Mouse (Mus musculus): ENCODE measurements around the gene Derl2.
A peak's percentile ranks its signal among the peaks of the same experiment; 100 is the strongest.

Gene Derl2

GRCm38 (mm10) chr11:71019201-71020068 lies at the start of gene Derl2, which contains the start of gene Mis12:
Gene Derl2 (minus strand): TSS chr11:71019841.
Gene Mis12 (plus strand): TSS chr11:71019611.
- peak; percentile 98 for DNase-seq (ENCODE audit: low read depth, low spot score)

GRCm38 (mm10) chr11:71052554-71052953 lies 32.9 kb upstream of the Derl2 start:
- DNase-seq (ENCODE audit: low read depth, low spot score) = peak; percentile 32

GRCm38 (mm10) chr11:71039526-71040298 lies 20.1 kb upstream of the Derl2 start:
- DNase-seq (ENCODE audit: low read depth, low spot score) = no peak

DNA sequence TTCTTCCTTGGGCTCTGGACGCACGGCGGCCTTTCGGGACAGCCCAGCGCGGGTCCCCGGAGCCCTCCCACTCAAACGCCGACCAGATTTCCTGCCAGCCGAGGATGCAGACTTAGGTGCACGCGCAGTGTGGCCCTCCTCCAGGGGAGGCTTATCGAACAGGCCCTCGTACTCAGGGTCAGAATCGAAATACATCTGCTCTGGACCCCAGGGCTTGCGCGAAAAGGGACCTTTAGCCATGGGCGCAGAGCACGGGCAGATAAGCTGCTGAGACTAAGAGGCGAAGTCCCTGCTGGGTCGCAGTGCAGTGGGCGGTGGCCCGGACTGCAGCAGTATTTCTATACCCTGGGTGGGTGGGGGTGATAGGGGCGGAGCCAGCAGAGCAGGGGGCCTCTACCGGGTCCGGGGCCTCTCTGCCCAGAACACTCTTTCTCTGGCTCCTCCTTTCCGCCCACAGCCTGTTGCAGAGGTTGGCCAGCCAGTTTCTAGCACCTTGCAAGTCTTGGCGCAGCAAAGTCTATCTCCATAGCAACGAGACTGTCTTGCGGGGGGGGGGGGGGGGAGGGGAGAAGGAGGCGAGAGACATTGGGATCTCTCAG lies 13.6 kb upstream of the Derl2 start, which contains the start of gene 6330403K07Rik:
Gene 6330403K07Rik, minus strand, starts transcription at position 351 of the 599 bp plus-strand sequence.
- no peak for DNase-seq (ENCODE audit: low read depth, low spot score)

GRCm38 (mm10) chr11:71032491-71033162 lies 13.0 kb upstream of the Derl2 start:
- no peak for DNase-seq (ENCODE audit: low read depth, low spot score)

DNA sequence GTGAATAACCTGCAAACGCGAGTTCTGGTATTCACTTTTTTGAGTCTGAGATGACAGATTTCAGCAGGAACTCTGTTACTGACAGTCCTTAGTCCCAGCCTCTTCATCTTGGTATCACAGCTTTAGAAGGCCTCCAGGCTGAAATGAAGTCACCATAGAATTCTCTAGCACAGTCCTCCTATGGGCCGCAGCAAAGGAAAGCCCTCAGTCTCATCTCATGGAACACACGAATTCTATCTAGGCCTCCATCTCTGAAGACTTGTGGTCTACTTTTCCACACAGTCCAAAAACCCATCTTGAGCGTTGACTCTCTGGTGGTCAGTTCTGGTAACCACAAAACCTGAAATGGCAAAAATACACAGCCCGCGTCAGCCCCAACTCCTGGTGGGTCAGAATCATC lies 12.4 kb upstream of the Derl2 start:
- DNase-seq (ENCODE audit: low read depth, low spot score) = no peak

GRCm38 (mm10) chr11:71029403-71030118 lies 9.9 kb upstream of the Derl2 start:
- no peak for DNase-seq (ENCODE audit: low read depth, low spot score)

DNA sequence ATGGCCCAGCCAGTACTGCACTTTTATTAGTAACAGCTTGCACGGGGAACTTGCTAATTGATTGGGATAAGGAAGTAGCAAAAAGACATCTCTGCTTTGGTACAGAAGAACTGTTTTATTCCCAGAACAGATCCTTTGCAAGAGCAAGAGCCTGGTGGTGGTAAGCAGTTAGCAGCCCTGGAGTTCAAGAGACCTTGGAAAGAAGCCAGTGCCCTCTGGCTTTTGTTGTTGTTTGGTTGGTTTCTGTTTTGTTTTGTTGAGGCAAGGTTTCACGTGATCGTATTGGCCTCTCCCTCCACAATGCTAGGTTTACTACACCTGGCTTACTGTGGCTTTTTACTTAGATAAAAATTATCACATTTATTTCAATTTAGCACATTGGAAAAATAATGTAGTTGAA lies 8.6 kb upstream of the Derl2 start:
- no peak for DNase-seq (ENCODE audit: low read depth, low spot score)

DNA sequence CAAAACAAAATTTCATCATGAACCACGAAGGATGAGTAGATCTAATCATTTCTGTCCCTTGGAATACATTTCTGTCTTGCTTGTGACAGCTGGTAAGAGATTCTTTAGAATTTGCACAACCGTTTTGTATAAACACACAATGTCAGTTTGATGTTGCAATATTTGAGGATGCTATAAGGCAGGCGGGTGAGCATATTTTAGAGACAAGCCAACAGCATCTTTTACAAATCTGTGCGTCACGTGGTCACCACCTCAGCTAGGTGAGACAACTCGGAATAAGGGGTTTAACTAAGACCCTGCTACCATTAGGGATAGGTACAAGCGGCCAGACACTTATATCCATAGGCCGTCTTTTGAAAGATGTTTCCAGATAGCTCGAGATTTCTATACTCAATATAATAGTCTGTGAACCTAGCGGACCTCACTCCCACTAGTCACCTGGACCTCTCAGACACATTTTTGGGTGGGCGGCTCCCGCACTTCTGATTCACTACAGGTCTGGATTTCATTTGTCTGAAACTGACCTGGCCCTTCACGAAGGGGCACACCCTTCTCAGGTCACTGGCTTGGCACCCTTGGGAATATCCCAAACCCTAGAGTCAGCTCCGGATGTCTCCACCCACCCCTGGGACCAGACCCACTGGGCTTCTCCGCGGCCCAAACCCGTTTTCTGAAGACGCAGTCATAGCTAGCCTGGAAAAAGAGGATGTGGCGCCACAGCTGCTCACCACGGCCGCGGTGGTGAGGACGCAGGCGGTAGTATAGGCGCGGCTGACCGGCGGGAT lies 1.0 kb downstream of the Derl2 start:
- DNase-seq (ENCODE audit: low read depth, low spot score) = no peak

- no peak for DNase-seq (ENCODE audit: low read depth, low spot score)
Measured at GRCm38 (mm10) chr11:71017051-71017450, 2.6 kb downstream of the Derl2 start.

- DNase-seq (ENCODE audit: low read depth, low spot score) = no peak
Measured at GRCm38 (mm10) chr11:71012743-71013142, 6.9 kb downstream of the Derl2 start.

DNA sequence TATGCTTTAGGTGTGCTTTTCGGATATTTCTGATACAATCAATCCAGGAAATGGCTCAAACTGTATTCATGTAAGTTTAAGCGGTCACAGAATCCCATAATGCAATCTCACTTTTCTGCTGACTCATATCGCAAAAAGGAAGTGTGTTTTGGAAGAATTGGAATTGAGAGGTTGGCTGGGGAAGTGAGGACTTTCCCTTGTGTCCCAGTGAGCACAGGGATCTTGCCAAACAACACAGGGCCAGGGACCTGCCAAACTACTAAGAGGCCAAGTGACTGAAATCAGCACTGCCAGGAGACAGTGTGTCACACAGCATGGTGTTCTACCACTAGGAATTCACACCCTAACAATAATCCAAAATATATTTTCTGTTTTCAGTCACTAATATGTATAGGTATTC lies 11.3 kb downstream of the Derl2 start:
- no peak for DNase-seq (ENCODE audit: low read depth, low spot score)

GRCm38 (mm10) chr11:71007831-71008230 lies 11.8 kb downstream of the Derl2 start:
- no peak for DNase-seq (ENCODE audit: low read depth, low spot score)

DNA sequence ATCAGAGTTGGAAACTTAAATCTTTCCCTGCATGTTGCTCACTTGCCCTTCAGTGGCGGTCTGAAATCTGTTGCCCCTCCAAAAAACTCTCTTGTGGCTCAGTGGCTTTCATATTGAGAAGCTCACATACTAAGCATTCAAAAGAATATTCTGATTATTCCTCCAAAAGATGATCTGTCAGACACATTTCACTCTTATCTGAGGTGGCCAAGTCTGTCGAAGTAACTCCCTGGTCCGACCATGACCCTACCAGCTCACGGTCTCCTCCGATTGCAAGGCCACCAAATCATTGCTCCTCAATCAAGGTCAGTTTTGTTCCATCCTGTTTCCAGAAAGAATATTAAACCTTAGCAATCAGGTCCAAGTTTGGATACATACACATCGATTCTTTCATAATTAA lies 12.6 kb downstream of the Derl2 start:
- DNase-seq (ENCODE audit: low read depth, low spot score) = no peak

- DNase-seq (ENCODE audit: low read depth, low spot score) = no peak
Measured at GRCm38 (mm10) chr11:71005046-71005445, 14.6 kb downstream of the Derl2 start.

- DNase-seq (ENCODE audit: low read depth, low spot score) = peak; percentile 96
Measured at GRCm38 (mm10) chr11:71004316-71004773, 15.3 kb downstream of the Derl2 start, which contains the start of gene Dhx33. Gene Dhx33 (minus strand): TSS chr11:71004437.

DNA sequence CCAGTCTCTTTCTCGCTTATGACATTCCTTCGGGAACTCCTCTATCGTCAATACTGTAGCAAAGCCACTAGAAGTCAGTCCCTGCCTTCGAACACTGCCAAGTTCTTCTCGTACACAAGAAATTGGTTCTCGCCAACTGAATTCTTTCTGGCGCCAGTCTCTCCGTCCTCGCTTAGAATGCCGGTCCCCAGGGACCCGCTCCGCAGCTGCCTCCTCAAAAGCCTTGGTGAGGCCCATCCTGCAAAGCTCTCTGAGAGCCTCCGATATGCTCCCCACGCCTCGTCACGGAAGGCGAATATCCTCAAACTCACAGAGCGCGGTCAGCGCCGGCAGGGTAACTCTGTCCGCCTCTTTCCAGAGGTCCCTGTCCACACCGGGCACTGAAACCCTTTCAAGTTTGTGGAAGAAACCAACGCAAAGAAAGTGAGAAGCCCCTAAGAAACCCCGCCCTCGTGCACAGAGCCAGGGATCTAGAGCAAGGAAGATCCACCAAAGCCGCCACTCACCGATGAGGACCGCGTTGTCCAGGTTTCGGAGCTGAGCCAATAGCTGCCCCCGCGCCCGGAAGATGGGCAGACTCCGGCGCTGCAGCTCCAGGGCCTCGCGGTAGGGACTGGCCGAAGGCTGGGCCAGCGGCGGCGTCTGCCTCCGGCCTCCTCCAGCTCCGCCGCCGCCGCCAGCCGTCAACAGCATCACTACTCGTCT lies 15.9 kb downstream of the Derl2 start:
- DNase-seq (ENCODE audit: low read depth, low spot score) = no peak

DNA sequence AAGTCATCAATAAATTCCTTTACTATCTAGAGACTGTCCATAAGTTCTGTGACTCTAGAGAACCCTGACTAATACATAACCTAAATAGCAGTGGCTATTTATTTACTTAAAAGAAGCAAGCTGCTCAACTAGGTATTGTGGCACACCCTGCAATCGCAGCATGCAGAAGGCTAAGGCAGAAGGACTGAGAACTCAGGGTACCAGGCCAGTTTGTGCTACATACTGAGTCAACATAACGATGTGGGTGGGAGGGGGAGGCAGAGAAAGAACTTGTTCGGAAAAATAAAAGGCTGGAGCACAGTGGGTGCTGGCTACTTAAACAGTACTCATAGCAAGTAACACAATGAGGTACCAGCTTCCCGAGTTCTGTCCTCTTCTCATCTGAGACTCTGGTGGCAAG lies 18.5 kb downstream of the Derl2 start:
- no peak for DNase-seq (ENCODE audit: low read depth, low spot score)

DNA sequence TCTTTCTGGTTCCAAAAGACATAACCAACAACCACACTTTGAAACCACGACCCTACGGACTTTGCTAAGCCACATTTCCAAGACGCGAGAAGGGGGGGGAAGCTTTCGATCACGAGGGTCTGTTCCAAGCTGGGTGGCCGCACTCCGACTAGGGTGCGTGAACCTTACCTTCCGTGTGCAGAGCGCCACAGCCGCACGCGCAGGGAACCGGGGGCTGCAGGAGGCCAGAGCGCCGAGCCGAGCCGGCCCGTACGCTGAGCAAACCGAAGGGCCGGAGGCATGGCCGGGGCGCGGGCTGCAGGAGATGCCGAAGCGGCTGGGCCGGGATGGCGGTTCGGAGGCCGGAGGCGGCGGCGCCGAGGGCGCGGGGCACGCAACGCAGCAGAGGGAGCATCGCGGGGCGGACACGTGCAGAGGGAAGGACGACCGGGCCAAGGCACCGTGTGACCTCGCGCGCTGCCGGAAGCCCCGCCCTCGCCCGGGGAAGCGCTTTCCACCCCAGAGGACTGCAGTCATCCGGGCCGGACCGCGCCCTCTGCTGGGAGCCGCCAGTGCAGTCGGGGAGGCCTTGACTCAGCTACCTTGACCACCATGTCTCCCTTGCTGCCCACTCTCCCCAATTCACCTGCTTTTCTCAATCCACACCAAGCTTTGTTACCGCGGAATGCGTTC lies 36.9 kb downstream of the Derl2 start, which contains the start of gene C1qbp:
Gene C1qbp, minus strand, starts transcription at position 470 of the 672 bp plus-strand sequence.
- peak; percentile 78 for DNase-seq (ENCODE audit: low read depth, low spot score)

Measured in retina, adult 2 months (tissue).